Mouse (Mus musculus): ENCODE data around the gene Ccdc126. TPM values are rescaled to one million over a fixed set of nuclear protein-coding genes. Genes with fewer than 3 reads are reported as not detected.
"Not testable (repeated sequence)": the region's sequence is repeated elsewhere in the genome, so short reads cannot be mapped to it uniquely, and the experiment has no call there.

The Ccdc126 gene
- 8.2 and 10.4 TPM in 2 replicates for polyA plus RNA-seq (2012; rRNA removed)

GRCm38 (mm10) chr6:49318966-49319594 lies at the start of gene Ccdc126:
TSS of gene Ccdc126 (plus strand) at chr6:49319274.
- DNase-seq (ENCODE audit: low spot score) = peak; percentile 94

- DNase-seq (ENCODE audit: low spot score) = no peak
Observed at GRCm38 (mm10) chr6:49269923-49270322, 49.2 kb upstream of the Ccdc126 start.

DNA sequence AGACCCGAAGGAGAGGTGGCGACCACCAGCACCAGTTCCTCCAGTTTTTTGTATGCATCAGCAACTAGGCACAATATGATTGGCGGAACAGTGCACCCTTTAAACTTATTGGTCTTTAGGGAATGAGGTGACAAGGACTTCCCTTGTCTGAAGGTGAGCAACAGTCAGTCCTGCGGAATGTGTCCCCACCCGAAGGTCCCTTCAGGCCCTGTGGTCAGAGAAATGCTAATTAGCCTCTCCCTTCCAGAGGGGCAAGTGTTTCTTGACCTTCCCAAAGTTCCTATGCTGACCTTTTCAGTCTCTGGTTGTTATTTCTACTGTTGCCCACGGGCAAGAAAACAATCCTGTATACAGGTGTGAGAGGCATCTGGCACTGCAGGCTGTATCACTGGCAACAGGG lies 47.3 kb upstream of the Ccdc126 start:
- DNase-seq (ENCODE audit: low spot score) = no peak

DNA sequence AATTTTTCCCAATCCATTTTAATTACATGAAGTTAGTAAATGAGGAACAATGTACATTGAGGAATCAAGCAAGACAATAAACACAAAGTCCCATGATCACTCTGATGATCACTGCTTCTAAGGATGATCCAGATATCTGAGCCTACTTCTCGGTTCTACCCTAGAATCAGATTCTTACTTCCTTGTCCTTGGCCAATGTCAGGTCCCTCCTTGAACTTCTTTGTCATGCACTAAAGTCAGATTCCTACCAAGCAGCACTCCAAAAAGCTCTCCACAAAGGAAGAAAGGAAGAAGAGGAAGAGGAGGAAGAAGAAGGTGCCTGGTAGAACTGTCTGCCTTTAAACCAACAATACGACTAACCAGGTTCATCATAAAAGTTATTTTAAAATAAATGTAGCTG lies 46.2 kb upstream of the Ccdc126 start:
- no peak for DNase-seq (ENCODE audit: low spot score)

DNA sequence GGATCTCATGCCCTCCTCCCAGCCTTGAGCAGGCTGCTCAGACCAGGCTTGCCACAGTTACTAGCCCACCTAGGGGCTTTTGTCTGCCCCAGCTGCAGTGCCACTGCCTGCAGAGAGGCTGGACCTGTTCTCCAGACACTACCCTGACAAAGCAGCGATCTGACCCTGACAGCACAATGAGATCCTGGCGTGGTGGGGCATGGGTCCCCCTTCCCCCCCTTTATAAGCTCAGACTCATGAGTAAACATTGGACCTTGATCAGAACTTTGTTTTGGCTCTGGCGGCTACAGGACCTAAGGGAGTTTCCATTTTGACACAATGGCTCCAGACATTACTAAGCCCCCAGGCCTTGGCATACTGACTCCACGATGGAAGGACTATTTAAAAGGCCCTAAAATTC lies 45.1 kb upstream of the Ccdc126 start:
- no peak for DNase-seq (ENCODE audit: low spot score)

DNA sequence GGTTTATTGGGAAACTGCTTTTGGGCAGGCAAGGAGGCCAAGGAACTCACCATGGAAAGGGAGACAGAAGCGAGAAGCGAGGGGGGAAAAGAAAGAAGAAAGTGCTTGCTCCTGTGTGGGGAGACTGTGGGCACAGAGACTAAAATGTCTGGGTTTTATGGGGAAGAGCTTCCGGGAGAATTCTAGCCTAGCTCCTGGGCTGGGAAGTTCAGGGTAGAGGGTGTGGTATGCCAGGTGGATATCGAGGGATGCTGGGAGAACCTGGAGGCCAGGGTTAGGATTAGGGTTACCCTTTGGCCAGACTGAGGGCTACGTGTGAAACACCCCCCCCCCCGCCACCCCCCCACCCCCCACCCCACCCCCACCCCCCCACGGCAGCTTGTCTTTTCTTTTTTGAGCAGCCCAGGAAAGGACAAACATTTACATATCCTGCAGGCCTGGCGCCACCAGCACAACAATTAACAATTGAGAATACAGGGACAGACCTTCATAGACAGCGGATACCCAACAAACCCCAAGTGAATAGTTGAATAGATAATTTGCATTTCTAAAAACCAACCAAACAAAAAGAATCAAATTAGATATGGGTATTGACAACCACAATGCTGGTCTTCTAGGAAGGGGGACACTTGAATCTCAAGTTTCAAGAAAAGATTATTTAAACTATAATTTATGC lies 44.5 kb upstream of the Ccdc126 start:
- no peak for DNase-seq (ENCODE audit: low spot score)

GRCm38 (mm10) chr6:49275296-49275695 lies 43.8 kb upstream of the Ccdc126 start:
- no peak for DNase-seq (ENCODE audit: low spot score)

DNA sequence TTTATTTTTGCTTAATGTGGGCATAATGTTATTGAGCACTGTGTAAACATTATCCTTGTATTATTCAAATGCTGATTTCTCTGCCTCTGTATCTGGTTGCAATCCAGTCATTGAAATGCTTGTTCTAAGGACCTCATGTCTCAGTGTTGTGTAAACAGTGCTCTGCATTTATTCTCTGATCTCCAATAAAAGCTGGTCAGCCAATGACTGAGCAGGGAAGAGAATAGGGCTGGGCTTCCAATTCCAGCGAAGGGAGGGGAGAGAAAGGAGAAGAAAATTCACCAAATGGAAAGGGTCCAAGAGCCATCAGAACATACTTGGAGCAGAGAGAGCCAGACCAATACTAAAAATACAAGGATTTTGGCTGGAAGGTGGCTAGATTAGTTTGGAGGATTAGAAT lies 38.1 kb upstream of the Ccdc126 start:
- no peak for DNase-seq (ENCODE audit: low spot score)

DNA sequence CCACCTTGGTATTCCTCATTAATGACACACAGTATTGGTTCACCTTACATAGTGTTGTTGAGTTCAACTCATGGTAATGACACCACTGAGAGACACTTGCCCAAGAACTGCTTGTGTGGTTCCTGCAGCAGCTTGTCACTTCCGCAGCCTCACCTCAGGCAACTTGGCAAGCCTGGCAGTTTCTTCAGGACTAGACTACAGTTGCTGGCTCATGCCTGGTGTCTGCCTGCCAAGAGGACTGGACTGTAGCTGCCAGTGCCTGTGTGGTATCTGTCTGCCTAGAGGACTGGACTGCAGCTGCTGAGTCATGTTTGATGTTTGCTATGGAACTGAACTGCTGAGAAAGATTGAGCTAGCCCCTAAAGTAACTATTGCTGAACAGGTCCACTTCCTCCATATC lies 37.0 kb upstream of the Ccdc126 start:
- DNase-seq (ENCODE audit: low spot score) = no peak

DNA sequence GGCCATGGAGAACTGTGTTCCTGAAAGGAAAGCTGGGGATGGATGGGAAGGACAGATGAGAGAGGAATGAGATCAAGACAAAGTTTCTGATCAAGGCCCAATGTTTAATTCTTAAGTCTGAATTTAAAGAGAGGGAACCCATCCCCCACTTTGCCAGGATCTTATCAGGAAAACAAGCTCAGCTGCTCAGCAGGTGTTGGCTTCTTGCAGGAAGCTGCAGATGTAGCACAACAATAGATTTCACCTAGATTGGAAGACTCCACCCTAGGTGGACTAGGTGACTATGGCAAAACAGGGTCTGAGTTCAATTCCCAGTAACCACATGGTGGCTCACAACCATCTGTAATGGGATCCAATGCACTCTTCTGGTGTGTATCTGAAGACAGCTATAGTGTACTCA lies 20.8 kb upstream of the Ccdc126 start:
- no peak for DNase-seq (ENCODE audit: low spot score)

GRCm38 (mm10) chr6:49314821-49315220 lies 4.3 kb upstream of the Ccdc126 start:
- DNase-seq (ENCODE audit: low spot score) = not testable (repeated sequence)

DNA sequence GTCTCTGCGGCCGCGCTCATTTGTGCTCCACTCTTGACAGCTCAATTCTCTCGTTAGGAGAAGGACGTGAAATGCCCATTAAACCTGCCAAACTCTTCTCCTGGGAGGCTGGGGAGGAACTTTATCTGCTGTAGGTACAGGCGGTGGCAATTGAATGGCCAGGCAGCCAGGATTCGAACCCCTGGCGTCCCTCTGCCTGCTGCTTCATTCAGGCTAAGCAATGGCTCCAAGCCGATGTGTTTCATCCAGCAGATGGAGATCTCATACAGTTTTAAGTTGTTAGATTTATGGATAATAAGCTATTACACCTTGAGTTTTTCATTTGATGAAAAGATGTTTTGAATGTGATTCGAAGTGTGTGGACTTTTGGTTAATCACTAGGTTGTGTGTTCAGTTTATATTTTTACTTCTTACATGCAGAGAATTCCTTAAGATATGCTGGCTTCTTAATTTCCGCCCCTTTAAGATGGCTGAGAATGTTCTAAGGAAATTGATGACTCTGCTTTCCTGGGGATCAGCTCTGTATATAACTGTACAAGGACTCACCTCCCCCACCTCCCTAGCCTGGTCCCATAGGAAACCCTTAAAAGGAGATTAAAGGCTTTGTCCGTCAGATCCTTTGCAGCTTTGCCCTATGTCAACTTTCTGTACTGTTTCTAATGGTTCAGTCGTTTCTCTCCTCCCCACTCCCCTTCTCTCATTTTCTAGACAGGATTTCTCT lies 681 bp downstream of the Ccdc126 start:
- DNase-seq (ENCODE audit: low spot score) = no peak

DNA sequence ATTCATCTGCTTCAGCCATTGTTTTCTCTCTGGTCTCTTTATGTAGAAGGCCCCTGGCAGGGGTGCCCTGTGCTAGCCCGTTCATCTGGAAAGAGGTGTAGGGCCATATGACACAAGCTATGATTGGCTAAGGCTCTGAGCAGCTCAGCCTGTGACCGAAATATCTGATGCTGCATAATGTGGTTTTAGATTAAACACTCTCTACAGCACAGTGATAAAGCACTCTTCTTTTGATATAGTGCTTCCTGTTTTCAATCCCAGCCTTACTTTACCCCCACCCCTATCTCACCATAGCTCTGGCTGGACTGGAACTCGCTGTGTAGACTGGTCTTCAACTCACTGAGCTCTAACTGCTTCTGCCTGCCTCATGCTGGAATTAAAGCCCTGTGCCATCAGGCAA lies 2.3 kb downstream of the Ccdc126 start:
- DNase-seq (ENCODE audit: low spot score) = no peak

GRCm38 (mm10) chr6:49322056-49322455 lies 3.0 kb downstream of the Ccdc126 start:
- DNase-seq (ENCODE audit: low spot score) = no peak

DNA sequence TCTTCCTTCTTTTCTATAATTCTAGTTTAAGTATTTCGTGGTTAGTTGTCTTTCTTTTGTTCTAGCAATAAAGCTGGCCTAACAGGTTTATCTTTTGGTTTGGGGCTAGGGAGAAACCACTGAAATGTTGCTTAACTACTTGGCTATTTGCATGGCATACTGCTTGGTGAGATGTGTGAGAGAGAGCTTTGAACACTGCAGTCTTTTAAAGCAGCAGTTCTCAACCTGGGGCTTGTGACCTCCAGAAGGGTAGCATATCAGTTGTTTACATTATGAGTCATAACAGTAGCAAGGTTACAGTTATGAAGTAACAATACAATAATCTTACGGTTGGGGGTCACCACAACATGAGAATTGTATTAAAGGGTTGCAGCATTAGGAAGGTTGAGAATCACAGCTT lies 3.9 kb downstream of the Ccdc126 start:
- DNase-seq (ENCODE audit: low spot score) = no peak

- DNase-seq (ENCODE audit: low spot score) = no peak
Observed at GRCm38 (mm10) chr6:49324528-49324927, 5.5 kb downstream of the Ccdc126 start.

- DNase-seq (ENCODE audit: low spot score) = no peak
Observed at GRCm38 (mm10) chr6:49325294-49325693, 6.2 kb downstream of the Ccdc126 start.

DNA sequence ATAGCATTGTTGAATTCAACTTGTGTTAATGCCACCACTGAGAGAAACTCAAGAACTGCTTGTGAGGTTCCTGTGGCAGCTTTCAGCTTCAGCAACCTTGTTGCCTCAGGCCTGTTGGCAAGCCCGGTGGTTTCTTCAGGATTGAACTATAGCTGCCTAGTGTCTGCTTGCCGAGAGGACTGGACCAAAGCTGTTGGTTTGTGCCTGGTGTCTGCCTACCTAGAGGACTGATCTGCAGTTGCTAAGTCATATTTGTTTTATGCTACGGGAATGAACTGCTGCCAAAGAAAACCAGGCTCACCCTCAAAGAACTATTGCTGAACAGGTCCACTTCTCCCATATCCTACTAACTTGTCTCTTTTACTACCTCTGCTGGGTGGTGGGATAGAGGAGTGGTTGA lies 7.8 kb downstream of the Ccdc126 start:
- DNase-seq (ENCODE audit: low spot score) = no peak

DNA sequence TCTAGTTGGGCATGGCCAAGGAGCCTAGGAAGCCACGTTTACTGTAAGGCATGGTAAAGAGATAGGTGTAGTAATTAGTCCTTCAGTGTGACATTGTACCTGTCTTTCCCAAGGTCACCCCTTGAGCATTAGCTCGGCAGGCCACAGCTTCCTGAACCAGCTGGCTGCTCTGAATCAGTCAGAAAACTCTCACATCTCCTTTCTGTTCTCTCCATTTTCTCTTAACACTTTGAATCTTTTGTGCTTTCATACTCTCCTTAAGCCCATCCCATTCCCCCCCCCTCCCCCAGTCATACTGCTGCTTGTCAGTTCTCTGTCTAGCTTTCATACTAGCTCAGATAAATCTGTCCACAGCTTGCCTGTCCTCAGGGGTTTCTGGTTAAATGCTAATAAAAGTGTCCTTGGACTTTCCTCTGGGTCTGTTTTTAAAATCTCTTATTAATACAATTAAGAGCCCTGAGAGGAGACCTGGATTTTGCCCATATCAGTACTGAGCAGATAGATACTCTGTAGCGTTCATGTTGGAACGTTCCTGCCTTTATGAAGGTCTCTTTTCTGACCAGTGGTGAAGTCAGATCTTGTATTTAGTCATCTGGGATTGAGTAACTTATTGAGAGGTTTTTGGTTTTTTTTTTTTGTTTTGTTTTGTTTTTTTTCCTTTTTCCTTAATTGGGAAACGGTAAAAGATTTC lies 12.4 kb downstream of the Ccdc126 start:
- DNase-seq (ENCODE audit: low spot score) = no peak

DNA sequence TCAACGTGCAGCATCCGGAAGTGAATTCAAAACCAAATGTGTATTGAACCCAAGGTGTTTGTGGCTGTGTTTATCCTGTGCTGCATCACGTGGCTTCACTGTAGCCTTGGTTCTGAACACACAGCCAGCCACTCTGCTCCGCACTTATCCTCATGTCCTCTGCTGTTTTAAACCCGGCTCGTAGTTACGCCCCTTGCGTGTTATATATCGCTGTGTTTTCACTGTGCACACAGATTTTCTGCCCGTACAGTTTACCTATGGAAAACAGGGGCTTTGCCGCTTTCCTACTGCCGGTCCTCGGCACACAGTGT lies 12.9 kb downstream of the Ccdc126 start:
- no peak for DNase-seq (ENCODE audit: low spot score)

DNA sequence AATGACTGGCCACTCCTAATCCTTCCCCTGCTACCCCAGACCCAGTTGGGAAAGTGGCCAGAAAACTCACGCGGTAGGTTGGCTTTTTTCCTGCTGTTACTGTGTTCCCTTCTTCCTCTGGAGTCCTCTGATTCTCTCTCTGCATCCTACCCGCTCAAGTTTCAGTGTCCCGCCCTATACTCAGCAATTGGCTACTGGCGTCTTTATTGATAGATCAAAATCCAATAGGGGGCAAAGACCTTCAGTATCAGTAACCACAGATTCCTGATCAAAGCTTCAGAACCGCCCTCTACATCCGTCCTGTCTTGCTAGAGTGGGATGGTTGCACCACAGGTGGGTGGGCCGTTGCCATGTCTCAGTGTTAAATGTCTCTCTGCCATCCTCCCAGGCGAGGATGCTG lies 19.5 kb downstream of the Ccdc126 start:
- DNase-seq (ENCODE audit: low spot score) = no peak

DNA sequence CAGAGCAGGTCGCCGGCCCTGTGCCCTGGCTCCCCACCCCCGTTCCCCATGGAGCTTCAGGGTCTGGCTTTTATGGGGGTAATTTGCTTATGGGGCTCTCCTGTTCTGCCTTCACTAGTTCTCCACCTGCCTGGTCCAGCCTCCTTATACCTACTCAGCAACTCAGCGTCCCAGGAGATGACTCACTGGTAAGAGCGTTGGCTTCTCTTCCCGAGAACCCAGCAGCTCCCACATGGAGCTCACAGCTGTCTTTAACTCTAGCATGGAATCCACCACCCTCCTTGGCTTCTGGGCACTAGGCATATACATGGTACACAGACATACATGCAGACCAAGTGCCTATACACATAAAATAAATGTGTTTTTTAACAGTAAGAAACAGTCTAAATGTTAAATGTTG lies 20.1 kb downstream of the Ccdc126 start:
- DNase-seq (ENCODE audit: low spot score) = no peak
